Mouse (Mus musculus): ENCODE measurements around the gene C5ar2. TPM values are rescaled to one million over a fixed set of nuclear protein-coding genes. Genes with fewer than 3 reads are reported as not detected.

Gene C5ar2
- polyA plus RNA-seq, 1 experiment: 1.8 TPM

DNA sequence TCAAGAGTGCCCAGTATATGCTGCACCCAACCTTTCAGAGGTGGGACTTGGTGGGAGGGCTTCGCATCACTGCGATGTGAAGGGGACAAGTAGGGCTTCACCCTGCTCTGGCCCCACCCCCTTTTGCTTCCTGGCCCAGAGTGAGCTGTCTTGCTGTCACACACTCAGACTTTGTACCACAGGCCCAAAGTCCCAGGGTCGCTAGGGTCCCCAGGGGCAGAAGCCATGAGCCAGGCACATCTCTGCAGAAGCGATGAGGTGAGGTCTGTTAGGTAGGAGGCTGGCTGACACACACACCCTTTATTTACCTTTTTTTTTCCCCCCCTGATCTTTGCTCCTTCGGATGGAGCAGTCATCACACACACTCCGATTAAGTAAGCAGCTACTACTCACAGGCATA is 30.8 kb downstream of the C5ar2 start:
- WGBS: 86% methylated on average over 6 of the region's 6 CpGs
- DNase-seq (ENCODE audit: low read depth in 1 of 2, low spot score in 2 of 2): no peak
- TF ChIP-seq CTCF (IDR thresholded peaks at IDR 0.05; ENCODE audit: extremely low read depth, insufficient read depth, insufficient read length, insufficient replicate concordance) (no peak), POLR2A (IDR thresholded peaks at IDR 0.05; ENCODE audit: low read depth, low read length) (no peak)
- Histone ChIP-seq H3K36me3 (ENCODE audit: control insufficient read depth, insufficient read depth, low read length) (peaks cover 46% of the 10 kb centered on the region), H3K27me3 (ENCODE audit: control insufficient read depth, insufficient read depth, low read length) (no peaks in the 10 kb centered on the region), H3K4me1 (ENCODE audit: control insufficient read depth, insufficient read depth, insufficient read length) (no peaks in the 10 kb centered on the region), H3K27ac (ENCODE audit: insufficient read depth, low read length) (no peak overlapping the region), H3K4me3 (ENCODE audit: extremely low read depth, insufficient read depth, insufficient read length) (no peak overlapping the region)

DNA sequence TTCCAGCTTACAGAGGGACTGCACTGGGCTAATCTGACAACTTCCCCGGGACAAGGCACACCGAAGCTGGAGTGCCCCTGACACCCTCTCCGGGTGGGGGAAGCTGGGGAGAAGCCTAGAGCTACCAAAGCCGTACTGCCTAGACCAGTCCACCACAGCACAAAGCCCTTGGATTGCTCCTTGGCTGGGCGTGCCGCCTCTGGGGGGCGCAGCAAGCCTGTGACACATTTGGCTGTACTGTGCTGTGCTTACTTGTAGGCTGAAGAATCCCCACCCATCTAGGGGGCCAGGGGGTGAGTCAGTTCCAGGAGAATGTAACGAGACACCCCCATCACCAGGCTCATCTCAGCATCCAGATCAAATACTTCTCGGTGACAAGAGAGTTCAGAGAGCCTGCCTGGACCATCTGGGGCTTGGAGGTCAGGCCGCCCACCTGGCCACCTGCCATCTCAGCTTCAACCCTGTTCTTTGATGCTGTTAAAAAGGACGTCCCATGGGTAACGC is 33.0 kb downstream of the C5ar2 start:
- Histone ChIP-seq H3K36me3 (ENCODE audit: control insufficient read depth, insufficient read depth, low read length) (peaks cover 41% of the 10 kb centered on the region), H3K27me3 (ENCODE audit: control insufficient read depth, insufficient read depth, low read length) (no peaks in the 10 kb centered on the region), H3K4me3 (ENCODE audit: extremely low read depth, insufficient read depth, insufficient read length) (no peak overlapping the region), H3K27ac (ENCODE audit: insufficient read depth, low read length) (no peak overlapping the region), H3K4me1 (ENCODE audit: control insufficient read depth, insufficient read depth, insufficient read length) (no peaks in the 10 kb centered on the region)
- TF ChIP-seq CTCF (IDR thresholded peaks at IDR 0.05; ENCODE audit: extremely low read depth, insufficient read depth, insufficient read length, insufficient replicate concordance) (peak; percentile 52; the same call in 1 of the 2 replicates), POLR2A (IDR thresholded peaks at IDR 0.05; ENCODE audit: low read depth, low read length) (no peak)
- DNase-seq (ENCODE audit: low read depth in 1 of 2, low spot score in 2 of 2): no peak
- WGBS: 88% methylated on average over 12 of the region's 12 CpGs

DNA sequence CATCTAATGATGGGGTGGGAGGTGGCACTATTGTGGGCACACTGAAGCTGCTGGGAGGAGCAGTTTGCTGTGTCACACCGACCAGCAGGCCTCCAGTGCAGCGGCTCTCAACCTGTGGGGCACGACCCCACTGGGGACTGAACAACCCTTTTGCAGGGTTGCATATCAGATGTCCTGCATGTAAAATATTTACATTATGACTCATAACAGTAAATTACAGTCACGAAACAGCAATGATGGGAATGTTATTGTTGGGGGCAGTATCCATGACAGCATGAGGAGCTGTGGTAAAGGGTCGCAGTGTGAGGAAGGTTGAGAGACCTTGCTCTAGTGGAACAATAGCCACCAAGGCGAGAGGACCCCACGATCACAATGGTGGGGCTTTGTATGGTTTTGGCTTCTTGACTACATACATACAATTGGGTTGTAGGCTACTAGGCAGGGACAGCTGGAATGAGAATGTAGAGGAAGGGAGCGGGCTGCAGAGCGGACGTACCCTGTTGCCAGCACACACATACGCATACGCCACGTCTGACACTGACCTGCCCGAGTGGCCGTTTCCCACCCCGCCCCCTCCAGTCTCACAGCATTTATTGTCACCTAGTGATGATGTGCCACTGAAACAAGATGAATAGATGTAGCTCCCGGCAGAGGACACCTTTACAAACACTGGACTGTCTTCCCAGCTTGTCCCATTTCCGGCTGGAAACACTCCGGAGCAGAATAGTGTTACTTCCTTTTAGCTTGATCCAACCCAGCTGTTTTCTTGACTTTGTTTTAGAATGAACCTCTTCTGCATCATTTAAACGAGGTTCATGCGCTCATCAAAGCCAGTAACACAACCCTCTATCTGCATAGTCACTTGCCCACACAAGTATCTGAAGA is 34.9 kb downstream of the C5ar2 start:
- TF ChIP-seq POLR2A (IDR thresholded peaks at IDR 0.05; ENCODE audit: low read depth, low read length): no peak
- no peak overlapping the region for H3K27ac ChIP-seq (ENCODE audit: insufficient read depth, low read length)
- H3K4me1 ChIP-seq (ENCODE audit: control insufficient read depth, insufficient read depth, insufficient read length): peaks cover 6% of the 10 kb centered on the region; the same call in 1 of the 2 replicates
- no peak overlapping the region for H3K4me3 ChIP-seq (ENCODE audit: extremely low read depth, insufficient read depth, insufficient read length)
- 92% methylated on average over 21 of the region's 21 CpGs for WGBS
- peaks cover 32% of the 10 kb centered on the region for H3K36me3 ChIP-seq (ENCODE audit: control insufficient read depth, insufficient read depth, low read length)
- H3K27me3 ChIP-seq (ENCODE audit: control insufficient read depth, insufficient read depth, low read length): no peaks in the 10 kb centered on the region
- no peak for DNase-seq (ENCODE audit: low read depth in 1 of 2, low spot score in 2 of 2)

DNA sequence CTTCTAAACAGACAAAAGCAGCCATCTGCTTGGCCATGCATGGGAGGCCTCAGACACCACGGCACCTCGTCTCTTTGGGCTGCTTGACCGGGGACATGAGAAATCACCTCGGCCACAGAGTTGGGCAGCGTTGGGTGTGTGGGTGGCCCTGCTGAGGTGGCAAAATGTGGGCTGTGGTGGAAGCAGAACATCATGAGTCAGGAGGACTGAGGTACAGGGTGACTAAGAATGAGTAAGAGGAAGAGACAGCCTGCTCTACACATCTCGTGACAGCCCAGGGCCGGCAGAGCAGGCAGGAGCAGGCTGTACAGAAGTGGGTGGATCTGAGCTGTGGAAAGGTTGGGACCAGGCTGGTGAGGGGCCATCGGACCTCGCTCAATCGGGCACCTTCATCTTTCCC is 36.5 kb downstream of the C5ar2 start:
- Histone ChIP-seq H3K27ac (ENCODE audit: insufficient read depth, low read length) (peak overlapping the region; percentile 24), H3K4me3 (ENCODE audit: extremely low read depth, insufficient read depth, insufficient read length) (no peak overlapping the region), H3K36me3 (ENCODE audit: control insufficient read depth, insufficient read depth, low read length) (peaks cover 31% of the 10 kb centered on the region), H3K4me1 (ENCODE audit: control insufficient read depth, insufficient read depth, insufficient read length) (peaks cover 6% of the 10 kb centered on the region; the same call in 1 of the 2 replicates), H3K27me3 (ENCODE audit: control insufficient read depth, insufficient read depth, low read length) (no peaks in the 10 kb centered on the region)
- WGBS: 65% methylated on average over 10 of the region's 10 CpGs
- no peak for TF ChIP-seq CTCF (IDR thresholded peaks at IDR 0.05; ENCODE audit: extremely low read depth, insufficient read depth, insufficient read length, insufficient replicate concordance)
- TF ChIP-seq POLR2A (IDR thresholded peaks at IDR 0.05; ENCODE audit: low read depth, low read length): no peak
- no peak for DNase-seq (ENCODE audit: low read depth in 1 of 2, low spot score in 2 of 2)

DNA sequence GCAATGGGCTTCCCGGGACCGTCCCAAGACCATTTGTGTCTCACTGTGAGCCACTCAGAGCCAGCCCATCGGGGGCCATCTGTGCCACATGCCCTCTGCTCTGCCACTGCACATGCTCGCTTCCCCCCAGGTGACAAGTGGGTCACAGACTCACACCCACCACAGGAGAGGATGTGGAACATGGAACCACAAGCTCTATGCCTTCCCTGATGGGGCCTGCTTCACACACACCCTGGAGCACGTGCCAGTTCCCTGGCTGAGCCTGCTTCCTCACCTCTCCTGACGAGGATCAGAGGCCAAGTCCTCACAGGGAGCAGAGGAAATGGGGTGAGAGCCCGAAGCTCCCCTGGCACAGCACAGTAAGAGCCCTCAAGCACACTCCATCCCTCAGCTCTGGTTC is 36.9 kb downstream of the C5ar2 start:
- TF ChIP-seq CTCF (IDR thresholded peaks at IDR 0.05; ENCODE audit: extremely low read depth, insufficient read depth, insufficient read length, insufficient replicate concordance): no peak
- no peak for TF ChIP-seq POLR2A (IDR thresholded peaks at IDR 0.05; ENCODE audit: low read depth, low read length)
- Histone ChIP-seq H3K4me1 (ENCODE audit: control insufficient read depth, insufficient read depth, insufficient read length) (peaks cover 6% of the 10 kb centered on the region; the same call in 1 of the 2 replicates), H3K36me3 (ENCODE audit: control insufficient read depth, insufficient read depth, low read length) (peaks cover 34% of the 10 kb centered on the region), H3K4me3 (ENCODE audit: extremely low read depth, insufficient read depth, insufficient read length) (no peak overlapping the region), H3K27me3 (ENCODE audit: control insufficient read depth, insufficient read depth, low read length) (no peaks in the 10 kb centered on the region), H3K27ac (ENCODE audit: insufficient read depth, low read length) (peak overlapping the region; percentile 19)
- 60% methylated on average over 7 of the region's 7 CpGs for WGBS
- DNase-seq (ENCODE audit: low read depth in 1 of 2, low spot score in 2 of 2): no peak

DNA sequence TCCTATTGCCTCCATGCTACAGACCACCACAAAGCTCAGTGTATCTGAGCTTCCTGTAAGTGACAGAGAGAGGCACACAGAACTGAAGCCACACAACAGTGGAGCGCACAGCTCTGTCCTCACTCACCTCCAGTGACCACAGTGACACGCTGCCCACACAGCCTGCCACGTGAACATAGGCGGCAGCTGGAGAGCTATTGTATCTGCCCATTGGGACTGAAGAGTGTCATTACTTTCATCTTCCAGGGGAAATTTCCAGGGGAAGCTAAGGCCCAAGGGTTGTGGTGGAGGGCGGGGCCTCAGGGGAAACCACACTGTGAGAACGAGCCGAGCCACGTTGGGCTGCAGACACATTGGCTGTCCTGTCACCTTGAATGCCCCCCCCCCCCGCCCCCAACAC is 39.2 kb downstream of the C5ar2 start:
- Histone ChIP-seq H3K27ac (ENCODE audit: insufficient read depth, low read length) (no peak overlapping the region), H3K4me1 (ENCODE audit: control insufficient read depth, insufficient read depth, insufficient read length) (peaks cover 6% of the 10 kb centered on the region; the same call in 1 of the 2 replicates), H3K36me3 (ENCODE audit: control insufficient read depth, insufficient read depth, low read length) (peaks cover 28% of the 10 kb centered on the region), H3K27me3 (ENCODE audit: control insufficient read depth, insufficient read depth, low read length) (no peaks in the 10 kb centered on the region), H3K4me3 (ENCODE audit: extremely low read depth, insufficient read depth, insufficient read length) (no peak overlapping the region)
- TF ChIP-seq POLR2A (IDR thresholded peaks at IDR 0.05; ENCODE audit: low read depth, low read length) (no peak), CTCF (IDR thresholded peaks at IDR 0.05; ENCODE audit: extremely low read depth, insufficient read depth, insufficient read length, insufficient replicate concordance) (no peak)
- 54% methylated on average over 8 of the region's 9 CpGs for WGBS
- DNase-seq (ENCODE audit: low read depth in 1 of 2, low spot score in 2 of 2): no peak

DNA sequence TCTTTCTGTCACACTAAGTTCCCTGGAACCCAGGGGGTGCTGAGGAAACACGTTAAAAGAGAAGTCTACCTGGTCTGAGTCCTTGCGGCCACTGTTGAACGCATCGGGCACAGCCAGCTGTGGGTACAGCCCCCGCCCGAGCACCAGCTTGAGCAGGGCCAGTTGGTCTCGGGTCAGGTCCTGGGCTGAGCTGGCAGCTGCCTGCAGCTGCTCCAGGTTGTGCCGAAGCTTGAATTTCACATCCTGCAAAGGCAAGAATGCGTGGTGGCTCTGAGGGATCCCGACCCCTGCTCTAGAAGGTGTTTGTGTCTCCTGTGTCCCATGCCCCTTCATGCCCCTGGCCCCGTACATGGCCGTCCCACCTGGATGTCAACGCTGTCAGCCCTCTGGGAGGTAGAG is 40.5 kb downstream of the C5ar2 start:
- peaks cover 30% of the 10 kb centered on the region for H3K36me3 ChIP-seq (ENCODE audit: control insufficient read depth, insufficient read depth, low read length)
- TF ChIP-seq POLR2A (IDR thresholded peaks at IDR 0.05; ENCODE audit: low read depth, low read length) (no peak), CTCF (IDR thresholded peaks at IDR 0.05; ENCODE audit: extremely low read depth, insufficient read depth, insufficient read length, insufficient replicate concordance) (no peak)
- DNase-seq (ENCODE audit: low read depth in 1 of 2, low spot score in 2 of 2): no peak
- no peak overlapping the region for H3K4me3 ChIP-seq (ENCODE audit: extremely low read depth, insufficient read depth, insufficient read length)
- no peak overlapping the region for H3K27ac ChIP-seq (ENCODE audit: insufficient read depth, low read length)
- H3K4me1 ChIP-seq (ENCODE audit: control insufficient read depth, insufficient read depth, insufficient read length): peaks cover 6% of the 10 kb centered on the region; the same call in 1 of the 2 replicates
- H3K27me3 ChIP-seq (ENCODE audit: control insufficient read depth, insufficient read depth, low read length): no peaks in the 10 kb centered on the region
- WGBS: 95% methylated on average over 13 of the region's 13 CpGs
